Mouse (Mus musculus): Measurements from ENCODE around the gene Sept3.

- TF ChIP-seq POLR2A (IDR thresholded peaks at IDR 0.05; ENCODE audit: extremely low read depth, insufficient read depth, low read length) (no peak), CTCF (IDR thresholded peaks at IDR 0.05; ENCODE audit: low read depth, low read length) (no peak)
Measured at GRCm38 (mm10) chr15:82293271-82293711, 18.6 kb downstream of the Sept3 start.
